Mouse (Mus musculus): ENCODE results near the gene Pgm1. TPM values are rescaled to one million over a fixed set of nuclear protein-coding genes. Genes with fewer than 3 reads are reported as not detected.
A peak's percentile ranks its signal among the peaks of the same experiment; 100 is the strongest.

The Pgm1 gene
- polyA plus RNA-seq, 1 experiment from 2014 or later, result 143 TPM

DNA sequence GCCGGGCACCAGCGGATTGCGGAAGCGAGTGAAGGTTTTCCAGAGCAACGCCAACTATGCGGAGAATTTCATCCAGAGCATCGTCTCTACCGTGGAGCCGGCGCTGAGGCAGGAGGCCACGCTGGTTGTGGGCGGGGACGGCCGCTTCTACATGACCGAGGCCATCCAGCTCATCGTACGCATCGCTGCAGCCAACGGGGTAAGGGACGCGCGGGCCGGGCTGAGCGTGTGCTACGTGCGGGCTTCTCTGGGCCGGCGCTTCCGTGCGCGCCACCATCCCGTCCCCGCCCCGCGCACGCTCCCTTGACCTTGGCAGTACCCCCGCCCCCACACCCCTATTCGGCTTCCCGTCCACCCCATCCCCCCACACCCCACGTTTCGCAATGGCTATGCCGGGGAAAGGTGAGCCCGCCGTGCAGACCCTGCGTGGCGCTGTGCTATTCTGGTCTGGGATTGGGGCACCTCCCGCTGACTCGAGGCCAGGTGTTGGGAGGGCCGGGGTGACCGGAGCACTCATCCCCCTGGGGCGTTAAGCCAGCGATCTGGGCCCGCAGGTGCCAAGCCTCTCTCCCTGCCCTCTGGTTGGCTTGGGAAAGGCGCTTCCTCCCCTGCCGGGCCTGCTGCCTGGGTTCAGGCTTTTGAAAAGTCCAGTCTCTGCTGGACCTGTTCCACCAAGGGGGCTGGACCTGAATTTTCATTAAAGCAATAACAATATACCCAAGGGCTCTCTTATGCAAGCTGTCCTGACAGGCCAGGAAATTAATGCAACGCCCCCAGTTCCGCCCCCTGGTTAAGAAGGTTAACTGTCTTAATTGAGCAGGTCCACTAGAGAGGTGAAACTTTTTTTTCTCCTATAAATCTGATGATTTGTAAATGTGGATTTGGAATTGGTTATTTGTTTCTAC, 651 bp downstream of the Pgm1 start, which contains the start of gene Itgb3bp:
TSS of gene Itgb3bp (minus strand) at position 201 of the 905 bp plus-strand sequence.
- H3K27ac ChIP-seq (ENCODE audit: low read depth, low read length), result peak within 1 kb of the TSS; percentile 94
- peak within 1 kb of the TSS; percentile 86 for H3K4me2 ChIP-seq (replicated peaks; ENCODE audit: low read depth)
- WGBS, result under 1% methylated on average over 56 of the region's 57 CpGs
- no peaks in the 10 kb centered on the region; the same call in 1 of the 2 replicates for H3K4me1 ChIP-seq (replicated peaks; ENCODE audit: control insufficient read depth, insufficient read depth, low read length)
- peak within 1 kb of the TSS; percentile 66 for H3K9ac ChIP-seq (ENCODE audit: low read depth, low read length)
- no peaks in the 10 kb centered on the region for H3K36me3 ChIP-seq (ENCODE audit: control insufficient read depth, insufficient read depth)
- no peaks in the 10 kb centered on the region for H3K27me3 ChIP-seq (replicated peaks; ENCODE audit: control insufficient read depth, insufficient read depth, low read length)
- ATAC-seq, result peak; percentile 82
- peak; percentile 20; the same call in 1 of the 2 replicates for TF ChIP-seq CTCF (IDR thresholded peaks at IDR 0.05; ENCODE audit: low read depth)
- H3K9me3 ChIP-seq (ENCODE audit: control insufficient read depth), result no peaks in the 10 kb centered on the region
- H3K4me3 ChIP-seq (ENCODE audit: low read depth, low read length), result peak within 1 kb of the TSS; percentile 76

DNA sequence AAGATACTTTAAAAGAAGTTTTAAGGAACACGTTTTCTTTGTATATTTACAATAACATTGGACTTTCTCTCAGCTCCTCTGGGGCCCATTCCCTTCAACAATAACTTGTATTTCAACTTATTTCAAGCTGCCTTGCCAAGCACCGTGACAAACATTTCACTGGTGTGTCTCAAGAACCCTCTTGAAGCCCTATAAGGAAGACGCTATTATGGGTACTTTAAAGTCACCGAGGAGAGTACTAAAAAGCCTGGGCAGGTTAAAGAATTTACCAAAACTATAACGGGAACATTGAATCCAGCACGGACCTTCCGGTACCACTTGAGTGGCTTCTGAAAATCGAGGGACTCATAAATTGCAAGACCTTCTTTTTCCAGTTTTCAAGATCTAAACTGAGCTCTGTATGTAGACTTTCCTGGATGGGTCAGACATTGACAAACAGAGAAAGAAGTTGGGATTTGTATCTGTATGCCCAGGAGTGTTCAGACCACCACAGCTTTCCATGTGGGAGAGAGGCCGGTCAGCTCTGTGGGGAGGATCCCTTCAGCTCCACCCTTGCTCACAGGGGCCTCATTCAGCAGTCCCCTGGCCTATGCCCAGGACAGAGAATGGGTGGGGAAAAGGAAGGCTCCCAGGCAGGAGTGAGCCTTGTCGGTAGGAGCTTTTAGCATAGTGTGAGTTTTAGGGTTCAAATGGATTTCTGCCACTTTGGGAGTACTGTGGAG, 1.5 kb downstream of the Pgm1 start:
- Histone ChIP-seq H3K4me2 (replicated peaks; ENCODE audit: low read depth) (peak overlapping the region; percentile 86), H3K9me3 (ENCODE audit: control insufficient read depth) (no peaks in the 10 kb centered on the region), H3K27ac (ENCODE audit: low read depth, low read length) (peak overlapping the region; percentile 94), H3K4me3 (ENCODE audit: low read depth, low read length) (peak overlapping the region; percentile 76), H3K9ac (ENCODE audit: low read depth, low read length) (peak overlapping the region; percentile 66), H3K36me3 (ENCODE audit: control insufficient read depth, insufficient read depth) (no peaks in the 10 kb centered on the region), H3K4me1 (replicated peaks; ENCODE audit: control insufficient read depth, insufficient read depth, low read length) (no peaks in the 10 kb centered on the region; the same call in 1 of the 2 replicates), H3K27me3 (replicated peaks; ENCODE audit: control insufficient read depth, insufficient read depth, low read length) (no peaks in the 10 kb centered on the region)
- ATAC-seq, result no peak
- 35% methylated on average over 10 of the region's 10 CpGs for WGBS
- no peak for TF ChIP-seq CTCF (IDR thresholded peaks at IDR 0.05; ENCODE audit: low read depth)

DNA sequence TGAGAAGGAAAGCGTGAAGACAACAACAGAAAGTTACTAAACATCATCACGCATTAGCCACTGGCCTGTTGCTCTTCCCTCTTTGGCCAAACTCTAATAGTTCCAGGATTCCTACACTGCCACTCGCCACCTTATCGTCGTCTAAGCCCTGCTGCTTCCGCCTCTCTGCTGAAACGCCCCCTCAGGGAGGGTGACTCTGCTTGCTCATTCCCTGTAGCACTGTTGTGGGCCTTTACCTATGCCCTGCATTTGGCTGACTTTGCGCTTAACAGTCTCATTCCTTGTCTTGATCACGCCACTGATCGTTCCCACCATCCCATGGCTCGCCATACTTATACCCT, 2.0 kb downstream of the Pgm1 start:
- Histone ChIP-seq H3K4me1 (replicated peaks; ENCODE audit: control insufficient read depth, insufficient read depth, low read length) (no peaks in the 10 kb centered on the region; the same call in 1 of the 2 replicates), H3K27ac (ENCODE audit: low read depth, low read length) (peak overlapping the region; percentile 94), H3K9ac (ENCODE audit: low read depth, low read length) (peak overlapping the region; percentile 66; the same call in 1 of the 2 replicates), H3K4me3 (ENCODE audit: low read depth, low read length) (peak overlapping the region; percentile 76), H3K27me3 (replicated peaks; ENCODE audit: control insufficient read depth, insufficient read depth, low read length) (no peaks in the 10 kb centered on the region), H3K9me3 (ENCODE audit: control insufficient read depth) (no peaks in the 10 kb centered on the region), H3K36me3 (ENCODE audit: control insufficient read depth, insufficient read depth) (no peaks in the 10 kb centered on the region), H3K4me2 (replicated peaks; ENCODE audit: low read depth) (peak overlapping the region; percentile 86)
- WGBS, result 56% methylated on average over 11 of the region's 11 CpGs
- TF ChIP-seq CTCF (IDR thresholded peaks at IDR 0.05; ENCODE audit: low read depth), result no peak
- ATAC-seq, result no peak

- Histone ChIP-seq H3K36me3 (ENCODE audit: control insufficient read depth, insufficient read depth) (no peaks in the 10 kb centered on the region), H3K27me3 (replicated peaks; ENCODE audit: control insufficient read depth, insufficient read depth, low read length) (no peaks in the 10 kb centered on the region), H3K4me1 (replicated peaks; ENCODE audit: control insufficient read depth, insufficient read depth, low read length) (no peaks in the 10 kb centered on the region; the same call in 1 of the 2 replicates), H3K9ac (ENCODE audit: low read depth, low read length) (no peak overlapping the region), H3K9me3 (ENCODE audit: control insufficient read depth) (no peaks in the 10 kb centered on the region), H3K4me2 (replicated peaks; ENCODE audit: low read depth) (peak overlapping the region; percentile 86; the same call in 1 of the 2 replicates), H3K4me3 (ENCODE audit: low read depth, low read length) (no peak overlapping the region), H3K27ac (ENCODE audit: low read depth, low read length) (no peak overlapping the region)
- 86% methylated on average over 4 of the region's 4 CpGs for WGBS
- no peak for TF ChIP-seq CTCF (IDR thresholded peaks at IDR 0.05; ENCODE audit: low read depth)
- ATAC-seq, result no peak
Measured at GRCm38 (mm10) chr4:99931807-99932206, 2.6 kb downstream of the Pgm1 start.

DNA sequence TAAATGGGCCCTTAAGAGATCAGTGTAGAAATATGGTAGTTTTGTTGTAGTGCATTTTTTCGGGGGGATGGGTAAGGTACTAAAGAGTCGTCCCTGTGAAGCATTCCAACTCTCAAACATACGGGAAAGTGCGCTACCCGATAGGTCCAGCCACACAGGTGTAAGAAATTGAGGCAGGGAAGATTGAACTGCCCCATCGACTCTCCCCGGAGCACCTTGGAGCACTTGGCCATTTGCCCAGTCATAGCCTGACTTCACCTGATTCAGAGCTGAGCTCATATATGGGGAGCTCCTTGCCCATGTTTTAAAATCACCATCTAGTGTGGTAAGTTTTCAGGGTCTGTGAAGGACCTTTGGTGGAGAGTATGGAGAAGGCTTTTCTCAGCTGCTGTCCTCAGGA, 5.6 kb downstream of the Pgm1 start:
- H3K9me3 ChIP-seq (ENCODE audit: control insufficient read depth), result no peaks in the 10 kb centered on the region
- WGBS, result 87% methylated on average over 7 of the region's 7 CpGs
- H3K9ac ChIP-seq (ENCODE audit: low read depth, low read length), result no peak overlapping the region
- no peak for ATAC-seq
- no peak for TF ChIP-seq CTCF (IDR thresholded peaks at IDR 0.05; ENCODE audit: low read depth)
- no peak overlapping the region for H3K4me3 ChIP-seq (ENCODE audit: low read depth, low read length)
- H3K36me3 ChIP-seq (ENCODE audit: control insufficient read depth, insufficient read depth), result no peaks in the 10 kb centered on the region
- H3K4me1 ChIP-seq (replicated peaks; ENCODE audit: control insufficient read depth, insufficient read depth, low read length), result no peaks in the 10 kb centered on the region; the same call in 1 of the 2 replicates
- no peaks in the 10 kb centered on the region for H3K27me3 ChIP-seq (replicated peaks; ENCODE audit: control insufficient read depth, insufficient read depth, low read length)
- no peak overlapping the region for H3K27ac ChIP-seq (ENCODE audit: low read depth, low read length)
- no peak overlapping the region for H3K4me2 ChIP-seq (replicated peaks; ENCODE audit: low read depth)

- Histone ChIP-seq H3K9ac (ENCODE audit: low read depth, low read length) (no peak overlapping the region), H3K4me3 (ENCODE audit: low read depth, low read length) (no peak overlapping the region), H3K27me3 (replicated peaks; ENCODE audit: control insufficient read depth, insufficient read depth, low read length) (no peaks in the 10 kb centered on the region), H3K4me1 (replicated peaks; ENCODE audit: control insufficient read depth, insufficient read depth, low read length) (no peaks in the 10 kb centered on the region; the same call in 1 of the 2 replicates), H3K4me2 (replicated peaks; ENCODE audit: low read depth) (no peak overlapping the region), H3K27ac (ENCODE audit: low read depth, low read length) (peak overlapping the region; percentile 41; the same call in 1 of the 2 replicates), H3K9me3 (ENCODE audit: control insufficient read depth) (no peaks in the 10 kb centered on the region), H3K36me3 (ENCODE audit: control insufficient read depth, insufficient read depth) (0 out of 2 replicates have a peak, but pooled peaks cover 8% of the 10 kb centered on the region)
- TF ChIP-seq CTCF (IDR thresholded peaks at IDR 0.05; ENCODE audit: low read depth), result no peak
- ATAC-seq, result peak; percentile 44; the same call in 1 of the 2 replicates
- 55% methylated on average over 5 of the region's 5 CpGs for WGBS
Measured at GRCm38 (mm10) chr4:99936278-99936677, 7.1 kb downstream of the Pgm1 start.

All from intestine, postnatal 0 days (tissue).